Mouse (Mus musculus): ENCODE measurements at regions not wholly inside any gene's neighbourhood (a gene's known extent, or its start where the extent isn't known, plus 50 kb on each side); places are given as distances from the start of the nearest gene placed in this dataset.

DNA sequence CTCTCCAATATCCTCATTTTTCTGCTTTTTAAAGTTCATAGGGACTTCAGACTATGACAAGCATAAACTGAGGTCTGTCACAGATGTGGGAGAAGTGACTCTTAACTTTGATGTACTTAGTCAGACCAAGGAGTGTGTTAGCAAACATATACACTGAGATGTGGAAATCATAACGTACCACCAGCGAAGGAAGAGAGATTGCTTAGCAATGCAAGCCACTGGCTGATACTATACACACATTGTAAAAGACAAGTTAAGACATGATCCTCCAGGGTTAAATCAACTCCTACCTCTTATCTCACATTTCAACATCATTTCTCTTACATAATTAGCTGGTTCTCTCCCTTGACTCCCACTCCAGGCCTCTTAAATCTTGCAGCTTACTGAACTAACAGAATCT, 227.9 kb upstream of the Rarb start:
- Histone ChIP-seq H3K9ac (ENCODE audit: insufficient read depth, low read depth) (no peak overlapping the region), H3K27me3 (replicated peaks) (no peaks in the 10 kb centered on the region), H3K4me2 (ENCODE audit: insufficient read depth, low read depth, poor library complexity, severe bottlenecking) (no peak overlapping the region), H3K79me2 (replicated peaks; ENCODE audit: control insufficient read depth, extremely low read depth, insufficient read depth, poor library complexity, severe bottlenecking) (no peaks in the 10 kb centered on the region), H3K4me1 (ENCODE audit: control insufficient read depth in 1 of 2, insufficient read depth in 2 of 2) (no peaks in the 10 kb centered on the region), H3K36me3 (replicated peaks in 1 of 2; ENCODE audit: control insufficient read depth in 1 of 2, insufficient read depth in 1 of 2, low read length in 1 of 2) (no peaks in the 10 kb centered on the region), H3K9me3 (replicated peaks; ENCODE audit: low read length) (no peaks in the 10 kb centered on the region), H3K27ac (ENCODE audit: insufficient read depth, low read depth) (no peak overlapping the region), H3K4me3 (replicated peaks in 1 of 3; ENCODE audit: low read depth in 2 of 3, low read length in 2 of 3, poor library complexity in 1 of 3) (no peak overlapping the region)
- dilution Hi-C loops (cut with MboI; ENCODE audit: extremely low pct_ligation_motif_present, extremely low pct_unique_long_range_greater_than_20kb, low sequenced_read_pairs) (no loop called here), in situ Hi-C loops (cut with MboI; ENCODE audit: low pct_ligation_motif_present, low pct_unique_long_range_greater_than_20kb, low sequenced_read_pairs) (no loop called here)
- no peak for TF ChIP-seq JUND (conservative IDR thresholded peaks at IDR 0.05; ENCODE audit: low read depth, low read length)
- no peak for TF ChIP-seq SIN3A (IDR thresholded peaks at IDR 0.05; ENCODE audit: low read length)
- TF ChIP-seq ZMIZ1 (IDR thresholded peaks at IDR 0.05; ENCODE audit: low read depth, low read length), result no peak
- no peak for TF ChIP-seq NRF1 (IDR thresholded peaks at IDR 0.05; ENCODE audit: low read depth, low read length)
- no peak for TF ChIP-seq CTCF (conservative IDR thresholded peaks at IDR 0.05 in 1 of 2, IDR thresholded peaks at IDR 0.05 in 1 of 2; ENCODE audit: low read depth in 2 of 2, low read length in 2 of 2)
- no peak for TF ChIP-seq ZNF384 (IDR thresholded peaks at IDR 0.05; ENCODE audit: low read depth, low read length)
- no peak for TF ChIP-seq EP300 (IDR thresholded peaks at IDR 0.05; ENCODE audit: low read length)
- no peak for TF ChIP-seq CHD2 (IDR thresholded peaks at IDR 0.05; ENCODE audit: low read length)
- TF ChIP-seq TCF12 (IDR thresholded peaks at IDR 0.05; ENCODE audit: low read depth, low read length), result no peak
- TF ChIP-seq POLR2AphosphoS2 (IDR thresholded peaks at IDR 0.05; ENCODE audit: low read depth, low read length), result no peak
- no peak for TF ChIP-seq MYC (IDR thresholded peaks at IDR 0.05; ENCODE audit: low read depth, low read length)
- TF ChIP-seq CHD1 (IDR thresholded peaks at IDR 0.05; ENCODE audit: low read depth, low read length), result no peak
- no peak for TF ChIP-seq NELFE (IDR thresholded peaks at IDR 0.05; ENCODE audit: low read depth, low read length)
- TF ChIP-seq UBTF (IDR thresholded peaks at IDR 0.05; ENCODE audit: low read depth, low read length), result no peak
- no peak for TF ChIP-seq MEF2A (IDR thresholded peaks at IDR 0.05; ENCODE audit: borderline replicate concordance, low read depth, low read length)
- TF ChIP-seq TBP (conservative IDR thresholded peaks at IDR 0.05; ENCODE audit: low read depth, low read length), result no peak
- TF ChIP-seq IRF4 (IDR thresholded peaks at IDR 0.05; ENCODE audit: low read depth, low read length), result no peak
- TF ChIP-seq USF1 (IDR thresholded peaks at IDR 0.05; ENCODE audit: low read depth, low read length), result no peak
- TF ChIP-seq POLR2A (IDR thresholded peaks at IDR 0.05; ENCODE audit: low read depth, low read length), result no peak
- TF ChIP-seq PAX5 (IDR thresholded peaks at IDR 0.05; ENCODE audit: low read length), result no peak
- DNase-seq (ENCODE audit: extremely low read depth), result no peak

DNA sequence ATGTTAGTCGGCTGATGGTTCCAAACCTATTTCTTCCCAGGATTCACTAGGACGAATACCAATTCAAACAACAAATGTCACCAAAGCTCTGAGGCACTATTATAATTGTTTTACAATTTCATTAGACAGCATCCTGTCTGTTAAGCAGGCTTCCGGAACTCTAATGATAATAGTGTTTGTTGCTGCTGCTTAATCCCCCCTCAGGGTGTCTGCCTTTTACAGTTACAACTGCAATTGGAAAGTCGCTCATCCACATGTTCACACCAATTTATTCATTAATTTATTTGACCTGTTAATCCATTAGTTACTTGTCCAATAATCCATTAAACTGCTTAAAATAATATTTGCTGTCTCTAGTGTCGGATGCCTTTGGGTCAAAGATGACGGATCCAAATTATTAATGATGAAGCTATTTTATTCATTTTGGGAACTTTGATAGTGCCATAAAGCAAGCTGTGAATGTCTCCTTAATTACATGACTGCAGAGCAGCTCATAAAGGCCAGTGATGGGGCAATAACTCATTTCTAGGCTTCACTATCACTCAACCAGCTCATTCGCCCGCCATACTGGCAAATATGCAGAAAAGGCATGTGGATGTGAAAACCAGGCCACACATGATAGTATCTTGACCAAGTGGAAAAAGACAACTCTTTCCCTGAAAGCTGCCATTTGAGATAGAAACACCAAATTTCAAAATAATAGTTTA, 226.6 kb upstream of the Rarb start:
- H3K27ac ChIP-seq (ENCODE audit: insufficient read depth, low read depth), result no peak overlapping the region
- no peak for DNase-seq (ENCODE audit: extremely low read depth)
- H3K36me3 ChIP-seq (replicated peaks in 1 of 2; ENCODE audit: control insufficient read depth in 1 of 2, insufficient read depth in 1 of 2, low read length in 1 of 2), result no peaks in the 10 kb centered on the region
- no peaks in the 10 kb centered on the region for H3K4me1 ChIP-seq (ENCODE audit: control insufficient read depth in 1 of 2, insufficient read depth in 2 of 2)
- TF ChIP-seq POLR2AphosphoS2 (IDR thresholded peaks at IDR 0.05; ENCODE audit: low read depth, low read length), result no peak
- TF ChIP-seq SIN3A (IDR thresholded peaks at IDR 0.05; ENCODE audit: low read length), result no peak
- TF ChIP-seq JUND (conservative IDR thresholded peaks at IDR 0.05; ENCODE audit: low read depth, low read length), result no peak
- no peak for TF ChIP-seq ZKSCAN1 (IDR thresholded peaks at IDR 0.05; ENCODE audit: borderline replicate concordance, low read depth, low read length)
- TF ChIP-seq CHD2 (IDR thresholded peaks at IDR 0.05; ENCODE audit: low read length), result no peak
- TF ChIP-seq MAZ (IDR thresholded peaks at IDR 0.05; ENCODE audit: low read depth, low read length), result no peak
- TF ChIP-seq RAD21 (IDR thresholded peaks at IDR 0.05; ENCODE audit: low read depth, low read length), result no peak
- TF ChIP-seq ZC3H11A (IDR thresholded peaks at IDR 0.05; ENCODE audit: low read depth, low read length), result no peak
- no peak for TF ChIP-seq CTCF (conservative IDR thresholded peaks at IDR 0.05 in 1 of 2, IDR thresholded peaks at IDR 0.05 in 1 of 2; ENCODE audit: low read depth in 2 of 2, low read length in 2 of 2)
- TF ChIP-seq HCFC1 (IDR thresholded peaks at IDR 0.05; ENCODE audit: low read depth, low read length), result no peak
- no peak for TF ChIP-seq CHD1 (IDR thresholded peaks at IDR 0.05; ENCODE audit: low read depth, low read length)
- no peak for TF ChIP-seq IRF4 (IDR thresholded peaks at IDR 0.05; ENCODE audit: low read depth, low read length)
- no peak for TF ChIP-seq NELFE (IDR thresholded peaks at IDR 0.05; ENCODE audit: low read depth, low read length)
- no peak for TF ChIP-seq JUN (IDR thresholded peaks at IDR 0.05; ENCODE audit: insufficient read depth, low read depth, low read length)
- TF ChIP-seq RCOR1 (conservative IDR thresholded peaks at IDR 0.05; ENCODE audit: low read depth, low read length), result no peak
- TF ChIP-seq TCF12 (IDR thresholded peaks at IDR 0.05; ENCODE audit: low read depth, low read length), result no peak
- TF ChIP-seq UBTF (IDR thresholded peaks at IDR 0.05; ENCODE audit: low read depth, low read length), result no peak
- TF ChIP-seq BHLHE40 (IDR thresholded peaks at IDR 0.05; ENCODE audit: low read depth, low read length), result no peak
- no peak for TF ChIP-seq E2F4 (IDR thresholded peaks at IDR 0.05; ENCODE audit: insufficient replicate concordance, low read depth, low read length)
- no peaks in the 10 kb centered on the region for H3K27me3 ChIP-seq (replicated peaks)
- H3K79me2 ChIP-seq (replicated peaks; ENCODE audit: control insufficient read depth, extremely low read depth, insufficient read depth, poor library complexity, severe bottlenecking), result no peaks in the 10 kb centered on the region
- in situ Hi-C loops (cut with MboI; ENCODE audit: low pct_ligation_motif_present, low pct_unique_long_range_greater_than_20kb, low sequenced_read_pairs), result no loop called here
- no peak overlapping the region for H3K4me3 ChIP-seq (replicated peaks in 1 of 3; ENCODE audit: low read depth in 2 of 3, low read length in 2 of 3, poor library complexity in 1 of 3)
- dilution Hi-C loops (cut with MboI; ENCODE audit: extremely low pct_ligation_motif_present, extremely low pct_unique_long_range_greater_than_20kb, low sequenced_read_pairs), result no loop called here
- no peak overlapping the region for H3K9ac ChIP-seq (ENCODE audit: insufficient read depth, low read depth)
- H3K4me2 ChIP-seq (ENCODE audit: insufficient read depth, low read depth, poor library complexity, severe bottlenecking), result no peak overlapping the region
- H3K9me3 ChIP-seq (replicated peaks; ENCODE audit: low read length), result no peaks in the 10 kb centered on the region

Measured in CH12.LX (cell line).